Mouse (Mus musculus): ENCODE results near the gene Plekha1. TPM values are rescaled to one million over a fixed set of nuclear protein-coding genes. Genes with fewer than 3 reads are reported as not detected.

The Plekha1 gene
- total and polyA plus RNA-seq, 3 experiments: 0.23 to 8.3 (median 0.36) TPM

- no peak overlapping the region for H3K27ac ChIP-seq (ENCODE audit: insufficient read depth, low read depth)
- peaks cover 5 to 29% of the 10 kb centered on the region in 2 experiments for H3K4me1 ChIP-seq (ENCODE audit: control insufficient read depth in 1 of 2, insufficient read depth in 2 of 2)
- H3K4me3 ChIP-seq (replicated peaks in 1 of 3; ENCODE audit: low read depth in 2 of 3, low read length in 2 of 3, poor library complexity in 1 of 3): no peak overlapping the region
- H3K27me3 ChIP-seq (replicated peaks): peaks cover 66% of the 10 kb centered on the region
- dilution Hi-C loops (cut with MboI; ENCODE audit: extremely low pct_ligation_motif_present, extremely low pct_unique_long_range_greater_than_20kb, low sequenced_read_pairs): no loop called here
- H3K9ac ChIP-seq (ENCODE audit: insufficient read depth, low read depth): no peak overlapping the region
- H3K36me3 ChIP-seq (replicated peaks in 1 of 2; ENCODE audit: control insufficient read depth in 1 of 2, insufficient read depth in 1 of 2, low read length in 1 of 2): no peaks in the 10 kb centered on the region
- DNase-seq (ENCODE audit: extremely low read depth): no peak
- H3K9me3 ChIP-seq (replicated peaks; ENCODE audit: low read length): peaks cover 3% of the 10 kb centered on the region
- in situ Hi-C loops (cut with MboI; ENCODE audit: low pct_ligation_motif_present, low pct_unique_long_range_greater_than_20kb, low sequenced_read_pairs): no loop called here
- TF ChIP-seq ZKSCAN1 (IDR thresholded peaks at IDR 0.05; ENCODE audit: borderline replicate concordance, low read depth, low read length) (no peak), SMC3 (IDR thresholded peaks at IDR 0.05; ENCODE audit: low read depth, low read length) (no peak), ZMIZ1 (IDR thresholded peaks at IDR 0.05; ENCODE audit: low read depth, low read length) (no peak), IRF4 (IDR thresholded peaks at IDR 0.05; ENCODE audit: low read depth, low read length) (no peak), POLR2A (IDR thresholded peaks at IDR 0.05; ENCODE audit: low read depth, low read length) (no peak), JUND (conservative IDR thresholded peaks at IDR 0.05; ENCODE audit: low read depth, low read length) (no peak), MEF2A (IDR thresholded peaks at IDR 0.05; ENCODE audit: borderline replicate concordance, low read depth, low read length) (no peak), SIN3A (IDR thresholded peaks at IDR 0.05; ENCODE audit: low read length) (no peak), NELFE (IDR thresholded peaks at IDR 0.05; ENCODE audit: low read depth, low read length) (no peak), USF2 (conservative IDR thresholded peaks at IDR 0.05; ENCODE audit: low read depth, low read length) (no peak), TBP (conservative IDR thresholded peaks at IDR 0.05; ENCODE audit: low read depth, low read length) (no peak), HCFC1 (IDR thresholded peaks at IDR 0.05; ENCODE audit: low read depth, low read length) (no peak), EP300 (IDR thresholded peaks at IDR 0.05; ENCODE audit: low read length) (no peak), ETS1 (conservative IDR thresholded peaks at IDR 0.05; ENCODE audit: low read depth, low read length) (no peak), MAZ (IDR thresholded peaks at IDR 0.05; ENCODE audit: low read depth, low read length) (no peak), CTCF (conservative IDR thresholded peaks at IDR 0.05 in 1 of 2, IDR thresholded peaks at IDR 0.05 in 1 of 2; ENCODE audit: low read depth in 2 of 2, low read length in 2 of 2) (no peak), ELF1 (IDR thresholded peaks at IDR 0.05; ENCODE audit: low read depth, low read length) (no peak), POLR2AphosphoS2 (IDR thresholded peaks at IDR 0.05; ENCODE audit: low read depth, low read length) (no peak), MXI1 (IDR thresholded peaks at IDR 0.05; ENCODE audit: low read depth, low read length) (no peak)
- no peak overlapping the region for H3K4me2 ChIP-seq (ENCODE audit: insufficient read depth, low read depth, poor library complexity, severe bottlenecking)
- no peaks in the 10 kb centered on the region for H3K79me2 ChIP-seq (replicated peaks; ENCODE audit: control insufficient read depth, extremely low read depth, insufficient read depth, poor library complexity, severe bottlenecking)
Measured at GRCm38 (mm10) chr7:130831586-130831985, 34.0 kb upstream of the Plekha1 start.

GRCm38 (mm10) chr7:130834299-130834698 lies 31.3 kb upstream of the Plekha1 start:
- dilution Hi-C loops (cut with MboI; ENCODE audit: extremely low pct_ligation_motif_present, extremely low pct_unique_long_range_greater_than_20kb, low sequenced_read_pairs): no loop called here
- Histone ChIP-seq H3K9me3 (replicated peaks; ENCODE audit: low read length) (no peaks in the 10 kb centered on the region), H3K27ac (ENCODE audit: insufficient read depth, low read depth) (no peak overlapping the region), H3K36me3 (replicated peaks in 1 of 2; ENCODE audit: control insufficient read depth in 1 of 2, insufficient read depth in 1 of 2, low read length in 1 of 2) (no peaks in the 10 kb centered on the region), H3K4me2 (ENCODE audit: insufficient read depth, low read depth, poor library complexity, severe bottlenecking) (no peak overlapping the region), H3K27me3 (replicated peaks) (peaks cover 79% of the 10 kb centered on the region), H3K9ac (ENCODE audit: insufficient read depth, low read depth) (no peak overlapping the region), H3K4me1 (ENCODE audit: control insufficient read depth in 1 of 2, insufficient read depth in 2 of 2) (peaks cover 0 to 8% of the 10 kb centered on the region in 2 experiments; a peak in 3 of 4 replicates), H3K4me3 (replicated peaks in 1 of 3; ENCODE audit: low read depth in 2 of 3, low read length in 2 of 3, poor library complexity in 1 of 3) (no peak overlapping the region), H3K79me2 (replicated peaks; ENCODE audit: control insufficient read depth, extremely low read depth, insufficient read depth, poor library complexity, severe bottlenecking) (no peaks in the 10 kb centered on the region)
- DNase-seq (ENCODE audit: extremely low read depth): peak; percentile 92
- in situ Hi-C loops (cut with MboI; ENCODE audit: low pct_ligation_motif_present, low pct_unique_long_range_greater_than_20kb, low sequenced_read_pairs): no loop called here
- TF ChIP-seq MAZ (IDR thresholded peaks at IDR 0.05; ENCODE audit: low read depth, low read length) (no peak), ZC3H11A (IDR thresholded peaks at IDR 0.05; ENCODE audit: low read depth, low read length) (no peak), TCF12 (IDR thresholded peaks at IDR 0.05; ENCODE audit: low read depth, low read length) (no peak), GABPA (IDR thresholded peaks at IDR 0.05; ENCODE audit: insufficient replicate concordance, low read depth, low read length) (no peak), RCOR1 (conservative IDR thresholded peaks at IDR 0.05; ENCODE audit: low read depth, low read length) (no peak), JUND (conservative IDR thresholded peaks at IDR 0.05; ENCODE audit: low read depth, low read length) (no peak), PAX5 (IDR thresholded peaks at IDR 0.05; ENCODE audit: low read length) (no peak)
